Comparison of ENCODE assay signal across 24 mouse cellular contexts in genomic region chr8:35283366-35283765, GRCm38 (mm10).
DNase-seq lines count a peak whose midpoint lies in the region; ATAC-seq and TF ChIP-seq lines count a peak whose summit lies in the region.
"Had no signal": no experiment of that assay in that cellular context is flagged by ENCODE, and none has a peak within 500 bp of the region (broad histone marks: within the 10 kb centered on the region; RNA-seq: fewer than 3 reads in every experiment).

No protein-coding gene starts in this region.

- H3K9ac ChIP-seq in hindbrain, postnatal 0 days (replicated peaks; ENCODE audit: low read length) = no peak overlapping the region
- H3K9ac ChIP-seq in heart, embryonic 11.5 days (ENCODE audit: low read depth, low read length) = no peak overlapping the region
- H3K9ac ChIP-seq: forebrain, embryonic 13.5 days; heart, embryonic 13.5 days; hindbrain, embryonic 13.5 days had no signal

- 57% methylated on average over 9 of the region's 9 CpGs for WGBS in hindbrain, postnatal 0 days
- WGBS in hindbrain, embryonic 10.5 days = 92% methylated on average over 9 of the region's 9 CpGs
- 86% methylated on average over 9 of the region's 9 CpGs for WGBS in heart, embryonic 11.5 days (ENCODE audit: insufficient replicate concordance)
- WGBS in midbrain, embryonic 10.5 days = 91% methylated on average over 9 of the region's 9 CpGs

- H3K36me3 ChIP-seq in hindbrain, postnatal 0 days (ENCODE audit: insufficient read depth, low read length) = no peaks in the 10 kb centered on the region
- H3K36me3 ChIP-seq in hindbrain, embryonic 10.5 days = no peaks in the 10 kb centered on the region
- H3K36me3 ChIP-seq in heart, embryonic 11.5 days (ENCODE audit: control insufficient read depth, insufficient read depth, low read length) = no peaks in the 10 kb centered on the region
- no peaks in the 10 kb centered on the region for H3K36me3 ChIP-seq in midbrain, embryonic 10.5 days
- H3K36me3 ChIP-seq: embryonic facial prominence, embryonic 10.5 days; heart, embryonic 13.5 days; hindbrain, embryonic 13.5 days had no signal

- no peak for TF ChIP-seq CTCF in hindbrain, postnatal 0 days (IDR thresholded peaks at IDR 0.05; ENCODE audit: low read depth)

- no peak overlapping the region for H3K4me3 ChIP-seq in hindbrain, postnatal 0 days (ENCODE audit: low read length)
- H3K4me3 ChIP-seq in hindbrain, embryonic 10.5 days = no peak overlapping the region
- no peak overlapping the region for H3K4me3 ChIP-seq in heart, embryonic 11.5 days (ENCODE audit: low read depth, low read length)
- no peak overlapping the region for H3K4me3 ChIP-seq in midbrain, embryonic 10.5 days
- H3K4me3 ChIP-seq: embryonic facial prominence, embryonic 10.5 days; forebrain, embryonic 13.5 days; heart, embryonic 13.5 days; hindbrain, embryonic 13.5 days had no signal

- no peak overlapping the region for H3K4me2 ChIP-seq in hindbrain, postnatal 0 days (ENCODE audit: low read depth, low read length)
- no peak overlapping the region for H3K4me2 ChIP-seq in heart, embryonic 11.5 days
- H3K4me2 ChIP-seq: forebrain, embryonic 13.5 days; heart, embryonic 13.5 days; hindbrain, embryonic 13.5 days had no signal

- ATAC-seq in hindbrain, postnatal 0 days = no peak
- ATAC-seq in heart, embryonic 11.5 days (replicated peaks; ENCODE audit: insufficient number of reproducible peaks, low FRiP score, low TSS enrichment) = no peak
- ATAC-seq: forebrain, embryonic 13.5 days; inflammation-experienced regulatory T-cells, adult 6 months had no signal

- H3K4me1 ChIP-seq in hindbrain, postnatal 0 days (ENCODE audit: insufficient read depth, low read length) = no peaks in the 10 kb centered on the region
- H3K4me1 ChIP-seq in hindbrain, embryonic 10.5 days (replicated peaks) = no peaks in the 10 kb centered on the region
- H3K4me1 ChIP-seq in heart, embryonic 11.5 days (ENCODE audit: control insufficient read depth, insufficient read depth, low read length) = no peaks in the 10 kb centered on the region
- H3K4me1 ChIP-seq in midbrain, embryonic 10.5 days = no peaks in the 10 kb centered on the region
- H3K4me1 ChIP-seq: embryonic facial prominence, embryonic 10.5 days; forebrain, embryonic 13.5 days; heart, embryonic 13.5 days; hindbrain, embryonic 13.5 days had no signal

- no peak overlapping the region for H3K27ac ChIP-seq in hindbrain, postnatal 0 days
- H3K27ac ChIP-seq in hindbrain, embryonic 10.5 days = no peak overlapping the region
- H3K27ac ChIP-seq in heart, embryonic 11.5 days (ENCODE audit: low read depth, low read length) = no peak overlapping the region
- H3K27ac ChIP-seq in midbrain, embryonic 10.5 days (replicated peaks) = no peak overlapping the region
- H3K27ac ChIP-seq: embryonic facial prominence, embryonic 10.5 days; forebrain, embryonic 13.5 days; heart, embryonic 13.5 days; hindbrain, embryonic 13.5 days; macrophage; stomach, postnatal 0 days had no signal

- peak; percentile 6 for DNase-seq in cerebellum, adult 9-11 months
- DNase-seq in cerebellum, adult 11-12 months = no peak
- peak; percentile 46 for DNase-seq in hindbrain, postnatal 0 days (ENCODE audit: low spot score)
- DNase-seq in hindbrain, embryonic 10.5 days (ENCODE audit: low spot score) = no peak
- peak; percentile 60 for DNase-seq in Muller cell, postnatal 12 days (ENCODE audit: inconsistent ontology term)
- DNase-seq in layer of hippocampus, adult 9-11 months = peak; percentile 45
- DNase-seq in midbrain, embryonic 10.5 days (ENCODE audit: low spot score) = no peak
- DNase-seq: adrenal gland, postnatal 25 days; cerebellum, adult 18-20 months; gastrocnemius, postnatal 10 days; heart, adult 11 months; heart, postnatal 14 days; kidney, adult 18-20 months; kidney, postnatal 4 days; thymus, adult 2 months; thymus, postnatal 4 days had no signal

- no peaks in the 10 kb centered on the region for H3K27me3 ChIP-seq in hindbrain, postnatal 0 days (ENCODE audit: insufficient read depth, low read length)
- H3K27me3 ChIP-seq in hindbrain, embryonic 10.5 days (ENCODE audit: insufficient read depth, poor library complexity, severe bottlenecking) = no peaks in the 10 kb centered on the region
- no peaks in the 10 kb centered on the region for H3K27me3 ChIP-seq in heart, embryonic 11.5 days (ENCODE audit: control insufficient read depth, insufficient read depth, low read length)
- H3K27me3 ChIP-seq in midbrain, embryonic 10.5 days (ENCODE audit: low read depth, poor library complexity, severe bottlenecking) = no peaks in the 10 kb centered on the region
- H3K27me3 ChIP-seq: forebrain, embryonic 13.5 days; heart, embryonic 13.5 days; hindbrain, embryonic 13.5 days had no signal

- H3K9me3 ChIP-seq in hindbrain, postnatal 0 days (ENCODE audit: low read length) = no peaks in the 10 kb centered on the region
- H3K9me3 ChIP-seq in hindbrain, embryonic 10.5 days = no peaks in the 10 kb centered on the region
- no peaks in the 10 kb centered on the region for H3K9me3 ChIP-seq in heart, embryonic 11.5 days (replicated peaks; ENCODE audit: control insufficient read depth, low read length)
- no peaks in the 10 kb centered on the region for H3K9me3 ChIP-seq in midbrain, embryonic 10.5 days (replicated peaks)
- H3K9me3 ChIP-seq: embryonic facial prominence, embryonic 10.5 days; forebrain, embryonic 13.5 days; hindbrain, embryonic 13.5 days had no signal

Comparison
In these comparisons a context has a peak if more than half of its experiments do, and no peak if none do; other contexts are left out.
1. DNase-seq: peak in cerebellum, adult 9-11 months (single experiment), hindbrain, postnatal 0 days (single experiment), Muller cell, postnatal 12 days (single experiment) and layer of hippocampus, adult 9-11 months (single experiment); none in cerebellum, adult 11-12 months (single experiment), hindbrain, embryonic 10.5 days (single experiment) and midbrain, embryonic 10.5 days (single experiment).